Mouse (Mus musculus): ENCODE results near the gene Cdkn1c. TPM values are rescaled to one million over a fixed set of nuclear protein-coding genes. Genes with fewer than 3 reads are reported as not detected.

Cdkn1c gene
- total RNA-seq (2017): 1.0 and 2.2 TPM in 2 replicates

- ATAC-seq (ENCODE audit: extremely low read depth, insufficient number of reproducible peaks, low FRiP score, poor library complexity, severe bottlenecking): peak; percentile 68
Measured at GRCm38 (mm10) chr7:143460874-143461273, at the start of gene Cdkn1c. Gene Cdkn1c, minus strand, starts transcription at chr7:143461050.

GRCm38 (mm10) chr7:143509566-143509965 lies 48.7 kb upstream of the Cdkn1c start:
- ATAC-seq (ENCODE audit: extremely low read depth, insufficient number of reproducible peaks, low FRiP score, poor library complexity, severe bottlenecking): no peak

GRCm38 (mm10) chr7:143506675-143507074 lies 45.8 kb upstream of the Cdkn1c start:
- ATAC-seq (ENCODE audit: extremely low read depth, insufficient number of reproducible peaks, low FRiP score, poor library complexity, severe bottlenecking): no peak

GRCm38 (mm10) chr7:143506271-143506670 lies 45.4 kb upstream of the Cdkn1c start:
- ATAC-seq (ENCODE audit: extremely low read depth, insufficient number of reproducible peaks, low FRiP score, poor library complexity, severe bottlenecking): no peak

GRCm38 (mm10) chr7:143505823-143506222 lies 45.0 kb upstream of the Cdkn1c start:
- ATAC-seq (ENCODE audit: extremely low read depth, insufficient number of reproducible peaks, low FRiP score, poor library complexity, severe bottlenecking): no peak

GRCm38 (mm10) chr7:143505411-143505810 lies 44.6 kb upstream of the Cdkn1c start:
- no peak for ATAC-seq (ENCODE audit: extremely low read depth, insufficient number of reproducible peaks, low FRiP score, poor library complexity, severe bottlenecking)

- no peak for ATAC-seq (ENCODE audit: extremely low read depth, insufficient number of reproducible peaks, low FRiP score, poor library complexity, severe bottlenecking)
Measured at GRCm38 (mm10) chr7:143503926-143504325, 43.1 kb upstream of the Cdkn1c start.

GRCm38 (mm10) chr7:143502418-143503200 lies 41.8 kb upstream of the Cdkn1c start, which contains the start of gene Phlda2:
Gene Phlda2, minus strand, starts transcription at chr7:143503150.
- no peak for ATAC-seq (ENCODE audit: extremely low read depth, insufficient number of reproducible peaks, low FRiP score, poor library complexity, severe bottlenecking)

- no peak for ATAC-seq (ENCODE audit: extremely low read depth, insufficient number of reproducible peaks, low FRiP score, poor library complexity, severe bottlenecking)
Measured at GRCm38 (mm10) chr7:143501643-143502417, 41.0 kb upstream of the Cdkn1c start.

- no peak for ATAC-seq (ENCODE audit: extremely low read depth, insufficient number of reproducible peaks, low FRiP score, poor library complexity, severe bottlenecking)
Measured at GRCm38 (mm10) chr7:143500912-143501311, 40.1 kb upstream of the Cdkn1c start.

GRCm38 (mm10) chr7:143498584-143498983 lies 37.7 kb upstream of the Cdkn1c start:
- no peak for ATAC-seq (ENCODE audit: extremely low read depth, insufficient number of reproducible peaks, low FRiP score, poor library complexity, severe bottlenecking)

GRCm38 (mm10) chr7:143495104-143495961 lies 34.5 kb upstream of the Cdkn1c start:
- ATAC-seq (ENCODE audit: extremely low read depth, insufficient number of reproducible peaks, low FRiP score, poor library complexity, severe bottlenecking): no peak

- no peak for ATAC-seq (ENCODE audit: extremely low read depth, insufficient number of reproducible peaks, low FRiP score, poor library complexity, severe bottlenecking)
Measured at GRCm38 (mm10) chr7:143493616-143494126, 32.8 kb upstream of the Cdkn1c start.

- no peak for ATAC-seq (ENCODE audit: extremely low read depth, insufficient number of reproducible peaks, low FRiP score, poor library complexity, severe bottlenecking)
Measured at GRCm38 (mm10) chr7:143489735-143490134, 28.9 kb upstream of the Cdkn1c start.

GRCm38 (mm10) chr7:143482541-143482940 lies 21.7 kb upstream of the Cdkn1c start:
- ATAC-seq (ENCODE audit: extremely low read depth, insufficient number of reproducible peaks, low FRiP score, poor library complexity, severe bottlenecking): no peak

GRCm38 (mm10) chr7:143481806-143482387 lies 21.0 kb upstream of the Cdkn1c start:
- no peak for ATAC-seq (ENCODE audit: extremely low read depth, insufficient number of reproducible peaks, low FRiP score, poor library complexity, severe bottlenecking)

- ATAC-seq (ENCODE audit: extremely low read depth, insufficient number of reproducible peaks, low FRiP score, poor library complexity, severe bottlenecking): no peak; the same call in 1 of the 2 replicates
Measured at GRCm38 (mm10) chr7:143480498-143480897, 19.6 kb upstream of the Cdkn1c start.

GRCm38 (mm10) chr7:143477800-143478199 lies 16.9 kb upstream of the Cdkn1c start:
- ATAC-seq (ENCODE audit: extremely low read depth, insufficient number of reproducible peaks, low FRiP score, poor library complexity, severe bottlenecking): no peak

Measured in neutrophil, adult 5-6 weeks (primary cell).